Mouse (Mus musculus): Measurements from ENCODE around the gene Bbs2. TPM values are rescaled to one million over a fixed set of nuclear protein-coding genes. Genes with fewer than 3 reads are reported as not detected.
A peak's percentile ranks its signal among the peaks of the same experiment; 100 is the strongest.

Bbs2 gene
- polyA plus RNA-seq, 1 experiment from 2014 or later = 7.3 TPM

- 78% methylated on average over 12 of the region's 12 CpGs for WGBS
- Histone ChIP-seq H3K27me3 (replicated peaks; ENCODE audit: insufficient read depth, low read length) (no peaks in the 10 kb centered on the region), H3K27ac (ENCODE audit: low read length) (no peak overlapping the region), H3K36me3 (ENCODE audit: insufficient read depth, low read length) (no peaks in the 10 kb centered on the region), H3K4me3 (ENCODE audit: low read depth, low read length) (no peak overlapping the region), H3K4me2 (replicated peaks; ENCODE audit: low read depth, low read length) (no peak overlapping the region), H3K9me3 (ENCODE audit: low read length) (no peaks in the 10 kb centered on the region), H3K9ac (replicated peaks; ENCODE audit: low read depth) (no peak overlapping the region), H3K4me1 (ENCODE audit: insufficient read depth, low read depth, low read length) (no peaks in the 10 kb centered on the region)
- TF ChIP-seq CTCF (IDR thresholded peaks at IDR 0.05) (no peak), EP300 (IDR thresholded peaks at IDR 0.05) (no peak)
- no peak for DNase-seq (ENCODE audit: low spot score)
- ATAC-seq = no peak
These were observed 22.1 kb downstream of the Bbs2 start for GRCm38 (mm10) chr8:94076461-94077192.

DNA sequence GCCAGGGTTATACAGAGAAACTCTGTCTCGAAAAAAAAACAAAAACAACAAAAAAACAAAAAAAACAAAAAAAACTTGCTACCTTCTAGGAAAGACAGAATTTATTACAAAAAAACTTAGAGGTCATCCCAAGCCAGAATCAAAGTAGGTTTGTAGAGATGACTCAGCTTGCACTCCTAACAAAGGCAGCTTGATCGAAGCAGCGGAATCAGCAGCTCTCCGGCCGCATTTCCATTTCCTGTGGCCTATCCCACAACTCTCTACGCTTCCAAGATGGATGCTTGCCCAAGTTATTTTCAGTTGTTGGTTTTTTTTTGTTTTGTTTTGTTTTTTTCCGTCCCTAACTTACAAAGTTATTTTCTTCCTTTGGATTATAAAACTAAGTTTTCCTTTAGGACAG lies 29.9 kb downstream of the Bbs2 start:
- Histone ChIP-seq H3K4me1 (ENCODE audit: insufficient read depth, low read depth, low read length) (no peaks in the 10 kb centered on the region), H3K36me3 (ENCODE audit: insufficient read depth, low read length) (no peaks in the 10 kb centered on the region), H3K4me3 (ENCODE audit: low read depth, low read length) (no peak overlapping the region), H3K27me3 (replicated peaks; ENCODE audit: insufficient read depth, low read length) (no peaks in the 10 kb centered on the region), H3K27ac (ENCODE audit: low read length) (no peak overlapping the region), H3K4me2 (replicated peaks; ENCODE audit: low read depth, low read length) (no peak overlapping the region), H3K9ac (replicated peaks; ENCODE audit: low read depth) (no peak overlapping the region), H3K9me3 (ENCODE audit: low read length) (no peaks in the 10 kb centered on the region)
- TF ChIP-seq EP300 (IDR thresholded peaks at IDR 0.05) (no peak), CTCF (IDR thresholded peaks at IDR 0.05) (no peak)
- DNase-seq (ENCODE audit: low spot score) (no peak), ATAC-seq (no peak)
- WGBS = 84% methylated on average over 7 of the region's 7 CpGs

DNA sequence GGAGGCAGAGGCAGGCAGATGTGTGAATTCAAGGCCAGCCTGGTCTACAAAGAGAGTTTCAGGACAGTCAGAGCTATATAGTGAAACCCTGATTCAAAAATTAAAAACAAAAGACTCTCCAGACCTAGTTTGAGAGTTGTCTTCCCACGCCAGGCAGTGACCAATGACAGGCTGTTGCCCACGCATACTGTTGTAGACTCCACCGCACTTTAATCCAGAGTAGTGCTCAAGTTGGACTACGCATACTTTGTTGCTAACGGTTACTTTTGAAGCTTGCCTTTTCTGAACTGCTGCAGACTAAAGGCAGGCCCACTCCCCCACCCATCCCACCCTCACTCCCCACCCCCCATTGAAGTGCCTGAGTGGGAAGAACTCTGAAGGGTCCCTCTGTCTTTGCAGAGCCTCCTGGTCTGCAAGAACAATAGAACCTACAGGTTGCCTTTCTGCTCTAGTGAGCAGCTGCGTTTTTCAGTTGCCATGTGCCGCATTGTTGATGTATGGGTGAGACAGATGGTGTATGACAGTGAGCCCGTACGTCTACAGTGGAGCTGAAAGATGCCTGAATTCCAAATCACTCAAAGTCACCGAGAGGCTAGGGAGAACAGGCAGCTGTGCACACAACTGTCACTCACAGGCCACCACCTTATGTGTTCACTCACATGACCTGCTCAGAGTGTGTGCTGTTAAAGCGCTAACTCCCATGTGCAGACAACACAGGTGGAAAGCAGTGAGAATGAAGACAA lies 32.4 kb downstream of the Bbs2 start:
- Histone ChIP-seq H3K27ac (ENCODE audit: low read length) (no peak overlapping the region), H3K4me2 (replicated peaks; ENCODE audit: low read depth, low read length) (no peak overlapping the region), H3K4me3 (ENCODE audit: low read depth, low read length) (no peak overlapping the region), H3K36me3 (ENCODE audit: insufficient read depth, low read length) (no peaks in the 10 kb centered on the region), H3K9me3 (ENCODE audit: low read length) (no peaks in the 10 kb centered on the region), H3K4me1 (ENCODE audit: insufficient read depth, low read depth, low read length) (no peaks in the 10 kb centered on the region), H3K27me3 (replicated peaks; ENCODE audit: insufficient read depth, low read length) (no peaks in the 10 kb centered on the region), H3K9ac (replicated peaks; ENCODE audit: low read depth) (no peak overlapping the region)
- TF ChIP-seq CTCF (IDR thresholded peaks at IDR 0.05) (no peak), EP300 (IDR thresholded peaks at IDR 0.05) (no peak)
- no peak for ATAC-seq
- no peak for DNase-seq (ENCODE audit: low spot score)
- WGBS = 64% methylated on average over 11 of the region's 11 CpGs

- TF ChIP-seq EP300 (IDR thresholded peaks at IDR 0.05) (no peak), CTCF (IDR thresholded peaks at IDR 0.05) (peak; percentile 83)
- no peak overlapping the region for H3K27ac ChIP-seq (ENCODE audit: low read length)
- DNase-seq (ENCODE audit: low spot score) (peak; percentile 59), ATAC-seq (no peak)
- peaks cover 15% of the 10 kb centered on the region; the same call in 1 of the 2 replicates for H3K36me3 ChIP-seq (ENCODE audit: insufficient read depth, low read length)
- 62% methylated on average over 6 of the region's 6 CpGs for WGBS
- H3K4me3 ChIP-seq (ENCODE audit: low read depth, low read length) = no peak overlapping the region
- H3K4me2 ChIP-seq (replicated peaks; ENCODE audit: low read depth, low read length) = no peak overlapping the region
- no peaks in the 10 kb centered on the region for H3K4me1 ChIP-seq (ENCODE audit: insufficient read depth, low read depth, low read length)
- no peaks in the 10 kb centered on the region for H3K27me3 ChIP-seq (replicated peaks; ENCODE audit: insufficient read depth, low read length)
- no peaks in the 10 kb centered on the region for H3K9me3 ChIP-seq (ENCODE audit: low read length)
- no peak overlapping the region for H3K9ac ChIP-seq (replicated peaks; ENCODE audit: low read depth)
These were observed 41.4 kb downstream of the Bbs2 start for GRCm38 (mm10) chr8:94057157-94057854.

GRCm38 (mm10) chr8:94052696-94053095 lies 46.0 kb downstream of the Bbs2 start:
- ATAC-seq (no peak), DNase-seq (ENCODE audit: low spot score) (no peak)
- Histone ChIP-seq H3K4me1 (ENCODE audit: insufficient read depth, low read depth, low read length) (no peaks in the 10 kb centered on the region), H3K27ac (ENCODE audit: low read length) (no peak overlapping the region), H3K4me2 (replicated peaks; ENCODE audit: low read depth, low read length) (no peak overlapping the region), H3K27me3 (replicated peaks; ENCODE audit: insufficient read depth, low read length) (no peaks in the 10 kb centered on the region), H3K36me3 (ENCODE audit: insufficient read depth, low read length) (0 out of 2 replicates have a peak, but pooled peaks cover 9% of the 10 kb centered on the region), H3K4me3 (ENCODE audit: low read depth, low read length) (no peak overlapping the region), H3K9ac (replicated peaks; ENCODE audit: low read depth) (no peak overlapping the region), H3K9me3 (ENCODE audit: low read length) (no peaks in the 10 kb centered on the region)
- WGBS = 83% methylated on average over 12 of the region's 12 CpGs
- TF ChIP-seq CTCF (IDR thresholded peaks at IDR 0.05) = no peak

DNA sequence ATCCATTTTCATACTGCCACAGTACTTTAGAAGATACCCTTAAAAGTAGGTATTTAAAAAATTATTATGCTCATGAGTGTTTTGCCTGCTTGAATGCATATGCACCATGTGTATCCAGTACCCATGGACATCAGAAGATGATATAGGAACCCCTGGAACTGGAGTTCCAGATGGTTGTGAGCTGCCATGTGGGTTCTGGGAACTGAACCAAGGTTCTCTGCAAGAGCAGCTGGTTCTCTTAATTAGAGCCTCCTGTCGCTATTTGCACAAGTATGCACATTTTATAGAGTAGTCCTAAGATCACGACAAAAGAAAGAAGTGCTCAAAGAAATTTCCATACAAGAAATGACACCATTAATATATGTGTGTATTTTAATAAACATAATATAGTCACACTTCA lies 50.9 kb downstream of the Bbs2 start:
- H3K9ac ChIP-seq (replicated peaks; ENCODE audit: low read depth) = no peak overlapping the region
- WGBS = 61% methylated on average over 2 of the region's 2 CpGs
- DNase-seq (ENCODE audit: low spot score) (peak; percentile 28), ATAC-seq (no peak)
- H3K27me3 ChIP-seq (replicated peaks; ENCODE audit: insufficient read depth, low read length) = no peaks in the 10 kb centered on the region
- no peaks in the 10 kb centered on the region for H3K4me1 ChIP-seq (ENCODE audit: insufficient read depth, low read depth, low read length)
- no peak overlapping the region for H3K27ac ChIP-seq (ENCODE audit: low read length)
- H3K4me2 ChIP-seq (replicated peaks; ENCODE audit: low read depth, low read length) = no peak overlapping the region
- TF ChIP-seq EP300 (IDR thresholded peaks at IDR 0.05) = no peak
- no peak for TF ChIP-seq CTCF (IDR thresholded peaks at IDR 0.05)
- no peak overlapping the region for H3K4me3 ChIP-seq (ENCODE audit: low read depth, low read length)
- no peaks in the 10 kb centered on the region for H3K36me3 ChIP-seq (ENCODE audit: insufficient read depth, low read length)
- H3K9me3 ChIP-seq (ENCODE audit: low read length) = no peaks in the 10 kb centered on the region
